Comparison of ENCODE assay signal across 12 mouse cellular contexts in the genomic region with DNA sequence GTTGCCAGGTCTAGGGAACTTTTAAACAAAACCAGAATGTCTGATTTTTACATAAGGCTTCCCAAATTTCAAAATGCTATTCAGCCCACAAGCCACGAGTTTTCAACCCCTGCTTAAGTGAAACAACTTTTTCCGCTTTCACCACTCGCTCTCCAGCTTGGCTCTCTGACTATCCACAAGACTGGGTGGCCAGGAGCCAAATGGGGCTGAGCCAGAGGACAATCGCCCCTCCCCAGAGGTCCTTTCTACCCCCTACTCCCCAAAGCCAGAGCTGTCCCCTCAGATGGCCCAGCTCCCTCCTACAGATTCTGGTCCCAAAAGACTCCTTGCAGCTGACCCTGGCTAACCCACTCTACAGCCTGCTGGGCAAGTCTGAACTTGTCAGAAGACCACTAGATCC. TPM values are rescaled to one million over a fixed set of nuclear protein-coding genes. Genes with fewer than 3 reads are reported as not detected.
DNase-seq lines count a peak whose midpoint lies in the region; ATAC-seq lines count a peak whose summit lies in the region.
"Had no signal": no experiment of that assay in that cellular context is flagged by ENCODE, and none has a peak within 500 bp of the region (broad histone marks: within the 10 kb centered on the region; RNA-seq: fewer than 3 reads in every experiment).

No protein-coding gene starts in this region.

- peaks cover 7% of the 10 kb centered on the region for H3K36me3 ChIP-seq in embryonic facial prominence, embryonic 13.5 days
- H3K36me3 ChIP-seq in embryonic facial prominence, embryonic 10.5 days (replicated peaks), result peaks cover 10% of the 10 kb centered on the region
- H3K36me3 ChIP-seq in hindbrain, embryonic 13.5 days, result no peaks in the 10 kb centered on the region
- H3K36me3 ChIP-seq in midbrain, embryonic 10.5 days, result peaks cover 4% of the 10 kb centered on the region
- H3K36me3 ChIP-seq: hindbrain, embryonic 15.5 days had no signal

- H3K27me3 ChIP-seq in embryonic facial prominence, embryonic 13.5 days, result no peaks in the 10 kb centered on the region
- H3K27me3 ChIP-seq in embryonic facial prominence, embryonic 10.5 days (replicated peaks; ENCODE audit: low read depth, poor library complexity, severe bottlenecking), result no peaks in the 10 kb centered on the region; the same call in 1 of the 2 replicates
- peaks cover 32% of the 10 kb centered on the region; the same call in 1 of the 2 replicates for H3K27me3 ChIP-seq in hindbrain, embryonic 13.5 days
- H3K27me3 ChIP-seq in midbrain, embryonic 10.5 days (ENCODE audit: low read depth, poor library complexity, severe bottlenecking), result peaks cover 32% of the 10 kb centered on the region
- H3K27me3 ChIP-seq: embryonic facial prominence, embryonic 12.5 days had no signal

- ATAC-seq in embryonic facial prominence, embryonic 13.5 days (ENCODE audit: insufficient number of reproducible peaks, insufficient read depth, low FRiP score, low TSS enrichment, low read depth), result no peak
- ATAC-seq in hindbrain, embryonic 13.5 days (ENCODE audit: low FRiP score), result no peak

- H3K4me1 ChIP-seq in embryonic facial prominence, embryonic 13.5 days, result peaks cover 42% of the 10 kb centered on the region
- peaks cover 42% of the 10 kb centered on the region for H3K4me1 ChIP-seq in embryonic facial prominence, embryonic 10.5 days
- H3K4me1 ChIP-seq in hindbrain, embryonic 13.5 days (replicated peaks), result peaks cover 17% of the 10 kb centered on the region
- peaks cover 23% of the 10 kb centered on the region for H3K4me1 ChIP-seq in midbrain, embryonic 10.5 days

- H3K9ac ChIP-seq in embryonic facial prominence, embryonic 13.5 days, result no peak overlapping the region
- H3K9ac ChIP-seq in hindbrain, embryonic 13.5 days, result no peak overlapping the region
- H3K9ac ChIP-seq: embryonic facial prominence, embryonic 12.5 days; hindbrain, embryonic 15.5 days had no signal

- WGBS in embryonic facial prominence, embryonic 13.5 days, result 36% methylated on average over 4 of the region's 4 CpGs
- WGBS in embryonic facial prominence, embryonic 10.5 days, result 80% methylated on average over 4 of the region's 4 CpGs
- WGBS in hindbrain, embryonic 13.5 days, result 80% methylated on average over 4 of the region's 4 CpGs
- WGBS in midbrain, embryonic 10.5 days, result 88% methylated on average over 4 of the region's 4 CpGs

- H3K27ac ChIP-seq in embryonic facial prominence, embryonic 13.5 days, result peak overlapping the region; percentile 79
- no peak overlapping the region for H3K27ac ChIP-seq in embryonic facial prominence, embryonic 10.5 days (replicated peaks)
- H3K27ac ChIP-seq in hindbrain, embryonic 13.5 days, result no peak overlapping the region
- no peak overlapping the region for H3K27ac ChIP-seq in midbrain, embryonic 10.5 days (replicated peaks)
- H3K27ac ChIP-seq: hindbrain, embryonic 15.5 days had no signal

- peak overlapping the region; percentile 5; the same call in 1 of the 2 replicates for H3K4me2 ChIP-seq in embryonic facial prominence, embryonic 13.5 days
- H3K4me2 ChIP-seq in hindbrain, embryonic 13.5 days, result no peak overlapping the region
- H3K4me2 ChIP-seq: embryonic facial prominence, embryonic 12.5 days; hindbrain, embryonic 15.5 days had no signal

- H3K4me3 ChIP-seq in embryonic facial prominence, embryonic 13.5 days, result no peak overlapping the region
- H3K4me3 ChIP-seq in embryonic facial prominence, embryonic 10.5 days, result no peak overlapping the region
- no peak overlapping the region for H3K4me3 ChIP-seq in hindbrain, embryonic 13.5 days
- no peak overlapping the region for H3K4me3 ChIP-seq in midbrain, embryonic 10.5 days
- H3K4me3 ChIP-seq: embryonic facial prominence, embryonic 12.5 days; hindbrain, embryonic 15.5 days had no signal

- DNase-seq in embryonic facial prominence, embryonic 10.5 days (ENCODE audit: low spot score), result no peak
- DNase-seq in ovary, postnatal 36 days (ENCODE audit: low spot score), result peak; percentile 26
- no peak for DNase-seq in ovary, postnatal 10 days (ENCODE audit: low spot score)
- peak; percentile 46 to 61 for DNase-seq in gastrocnemius, postnatal 4 days (ENCODE audit: low spot score in 2 of 2)
- peak; percentile 39 to 68 for DNase-seq in lung, postnatal 4 days
- DNase-seq in midbrain, embryonic 10.5 days (ENCODE audit: low spot score), result no peak
- DNase-seq: adrenal gland, postnatal 10 days; thymus, postnatal 14 days had no signal

- no peaks in the 10 kb centered on the region for H3K9me3 ChIP-seq in embryonic facial prominence, embryonic 13.5 days
- H3K9me3 ChIP-seq in embryonic facial prominence, embryonic 10.5 days, result no peaks in the 10 kb centered on the region
- H3K9me3 ChIP-seq in hindbrain, embryonic 13.5 days, result no peaks in the 10 kb centered on the region
- no peaks in the 10 kb centered on the region for H3K9me3 ChIP-seq in midbrain, embryonic 10.5 days (replicated peaks)
- H3K9me3 ChIP-seq: embryonic facial prominence, embryonic 12.5 days; hindbrain, embryonic 15.5 days had no signal

RNA-seq across cellular contexts. Expression of a gene that starts 1.1 kb away (rescaled TPM):
- polyA plus RNA-seq in embryonic facial prominence, embryonic 13.5 days (2015; fragmentation: Nextera tagmentation; extraction: Ambion mirVana), result 256 and 306 TPM in 2 replicates
- 103 and 120 TPM in 2 replicates for polyA plus RNA-seq in embryonic facial prominence, embryonic 10.5 days (2016; fragmentation: Nextera tagmentation; extraction: Ambion mirVana)
- 100 to 1,000 TPM; 234 to 294 TPM for total RNA-seq in gastrocnemius, postnatal 4 days (2021)
- polyA plus RNA-seq in hindbrain, embryonic 13.5 days (2015; fragmentation: Nextera tagmentation; extraction: Ambion mirVana), result 30.9 and 34.4 TPM in 2 replicates
- 46.9 and 49.2 TPM in 2 replicates for polyA plus RNA-seq in midbrain, embryonic 10.5 days (2016; fragmentation: Nextera tagmentation; extraction: Ambion mirVana)

RNA-seq across cellular contexts. Expression of a gene that starts 29.1 kb away (rescaled TPM):
- polyA plus RNA-seq in embryonic facial prominence, embryonic 13.5 days (2015; fragmentation: Nextera tagmentation; extraction: Ambion mirVana), result 8.5 and 9.4 TPM in 2 replicates
- 3.1 and 4.3 TPM in 2 replicates for polyA plus RNA-seq in embryonic facial prominence, embryonic 10.5 days (2016; fragmentation: Nextera tagmentation; extraction: Ambion mirVana)
- 1 to 10 TPM; 2.2 to 2.5 TPM for total RNA-seq in gastrocnemius, postnatal 4 days (2021)
- polyA plus RNA-seq in hindbrain, embryonic 13.5 days (2015; fragmentation: Nextera tagmentation; extraction: Ambion mirVana), result 7.5 and 11.3 TPM in 2 replicates
- 3.0 and 3.9 TPM in 2 replicates for polyA plus RNA-seq in midbrain, embryonic 10.5 days (2016; fragmentation: Nextera tagmentation; extraction: Ambion mirVana)

Comparison
In these comparisons a context has a peak if more than half of its experiments do, and no peak if none do; other contexts are left out.
1. DNase-seq: peak in ovary, postnatal 36 days (single experiment), gastrocnemius, postnatal 4 days (2 of 2) and lung, postnatal 4 days (2 of 2); none in embryonic facial prominence, embryonic 10.5 days (single experiment), ovary, postnatal 10 days (single experiment) and midbrain, embryonic 10.5 days (single experiment).